Mouse (Mus musculus) kidney, embryonic 16.5 days (tissue): ENCODE measurements around the gene Dnajb8. TPM values are rescaled to one million over a fixed set of nuclear protein-coding genes. Genes with fewer than 3 reads are reported as not detected.

Source experiments
- ATAC-seq: fragments of 200-750 bp; cut with Nextera tagmentation; 2 replicates; pipeline ENCODE4 v1.8.0; 2017; ENCODE audit warnings: moderate TSS enrichment; ENCODE audit not compliant: low FRiP score, low TSS enrichment
- H3K27ac ChIP-seq: fragments of 300-500 bp; sonication (generic); 2 replicates; pipeline ENCODE4 v1.5.1; 2014; ENCODE audit warnings: low read length
- H3K27me3 ChIP-seq: fragments of 300-500 bp; sonication (generic); 2 replicates; pipeline ENCODE4 v1.6.1; 2014; ENCODE audit warnings: low read length, control low read depth, mixed read lengths; ENCODE audit not compliant: insufficient read depth
- H3K36me3 ChIP-seq: fragments of 300-500 bp; sonication (generic); 2 replicates; pipeline ENCODE4 v1.6.1; 2014; ENCODE audit warnings: low read length, control low read depth, mixed read lengths; ENCODE audit not compliant: insufficient read depth
- H3K4me1 ChIP-seq: fragments of 300-500 bp; sonication (generic); 2 replicates; pipeline ENCODE4 v1.6.1; 2014; ENCODE audit warnings: low read length, control low read depth, mixed read lengths; ENCODE audit not compliant: insufficient read depth
- H3K4me2 ChIP-seq: fragments of 300-500 bp; sonication (generic); replicated peaks from 2 replicates; pipeline ENCODE4 v1.6.1; 2014; ENCODE audit warnings: low read depth, low read length
- H3K4me3 ChIP-seq: fragments of 300-500 bp; sonication (generic); 2 replicates; pipeline ENCODE4 v1.5.1; 2014; ENCODE audit warnings: mild to moderate bottlenecking, low read length
- H3K9ac ChIP-seq: fragments of 300-500 bp; sonication (generic); replicated peaks from 2 replicates; pipeline ENCODE4 v1.6.1; 2014; ENCODE audit warnings: low read length
- H3K9me3 ChIP-seq: fragments of 300-500 bp; sonication (generic); 2 replicates; pipeline ENCODE4 v1.6.1; 2016; ENCODE audit warnings: low read length, control low read depth
- WGBS: fragments of 180-500 bp; shearing (Covaris S2); extraction: QIAGEN DNeasy Blood & Tissue Kit; methylation state at CpG from one replicate; pipeline ENCODE4 v1.1.7; 2014; 5-methylcytosine and 5-hydroxymethylcytosine counted together
- polyA plus RNA-seq: library from polyadenylated mRNA; unstranded; fragments of >200 nt; fragmentation: Nextera tagmentation; extraction: Ambion mirVana; gene quantifications from 2 replicates; pipeline ENCODE4 v1.2.1, GENCODE M21; 2015

Dnajb8 gene
- polyA plus RNA-seq, 1 experiment from 2014 or later, result not detected

DNA sequence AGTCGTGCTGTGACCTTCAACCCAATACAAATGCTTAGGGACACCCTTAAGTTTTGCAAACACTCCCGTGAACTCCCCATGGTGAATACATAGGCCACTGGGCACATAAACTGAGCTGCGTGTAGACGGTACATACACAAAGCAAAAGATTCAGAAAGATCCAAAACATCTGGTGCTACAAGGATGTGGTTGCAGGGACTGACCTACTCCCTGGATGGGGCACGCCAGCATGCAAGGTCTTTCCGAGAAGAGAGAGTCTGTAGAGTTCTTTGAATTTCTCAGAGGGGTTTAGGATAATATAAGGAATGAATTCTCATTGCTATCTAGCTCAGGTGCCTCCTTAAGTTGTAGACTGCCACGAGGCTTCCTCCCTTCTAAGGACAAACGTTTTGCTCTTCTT is 29.3 kb upstream of the Dnajb8 start:
- Histone ChIP-seq H3K4me3 (no peak overlapping the region), H3K4me1 (peaks cover 32% of the 10 kb centered on the region), H3K9ac (no peak overlapping the region), H3K27ac (no peak overlapping the region), H3K4me2 (no peak overlapping the region), H3K27me3 (peaks cover 100% of the 10 kb centered on the region), H3K36me3 (no peaks in the 10 kb centered on the region), H3K9me3 (no peaks in the 10 kb centered on the region)
- 21% methylated on average over 8 of the region's 8 CpGs for WGBS
- no peak for ATAC-seq

DNA sequence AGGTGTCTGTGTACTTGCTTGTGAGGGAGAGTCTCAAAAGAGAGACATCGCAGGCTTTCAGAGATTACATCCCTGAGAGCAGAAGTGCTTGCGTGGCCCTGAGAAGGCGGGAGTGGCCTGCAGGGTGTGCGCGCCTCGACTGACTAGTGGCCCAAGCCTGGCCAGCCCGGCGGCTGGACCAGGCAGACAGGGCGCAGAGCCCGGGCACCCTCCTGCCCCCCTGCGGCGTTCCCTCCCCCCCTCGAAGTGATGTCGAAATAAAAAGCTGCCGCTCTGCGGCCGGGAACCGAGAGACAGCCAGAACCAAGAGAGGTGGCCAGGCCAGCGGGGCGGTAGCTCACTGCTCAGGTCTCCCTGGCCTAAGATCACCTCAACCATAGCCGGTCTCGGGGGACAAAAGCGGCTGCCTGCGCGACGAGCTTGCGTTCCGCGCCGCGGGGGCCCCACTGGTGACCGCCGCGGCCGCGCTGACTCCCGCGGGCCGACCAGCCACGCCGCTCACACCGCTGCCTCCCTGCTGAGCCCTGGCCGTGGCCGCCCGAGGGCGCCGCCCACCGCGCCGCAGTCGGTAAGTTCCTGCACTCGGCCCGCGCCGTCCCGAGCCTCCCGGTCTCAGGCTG is 28.5 kb upstream of the Dnajb8 start, which contains the start of gene Gata2:
Gene Gata2, plus strand, starts transcription at position 459 of the 620 bp plus-strand sequence.
- Histone ChIP-seq H3K27ac (no peak within 1 kb of the TSS), H3K27me3 (peaks cover 100% of the 10 kb centered on the region), H3K4me3 (peak within 1 kb of the TSS; percentile 44), H3K9me3 (no peaks in the 10 kb centered on the region), H3K36me3 (no peaks in the 10 kb centered on the region), H3K4me1 (peaks cover 39% of the 10 kb centered on the region), H3K9ac (peak within 1 kb of the TSS; percentile 53), H3K4me2 (peak within 1 kb of the TSS; percentile 79)
- no peak for ATAC-seq
- WGBS, result 2% methylated on average over 55 of the region's 57 CpGs

DNA sequence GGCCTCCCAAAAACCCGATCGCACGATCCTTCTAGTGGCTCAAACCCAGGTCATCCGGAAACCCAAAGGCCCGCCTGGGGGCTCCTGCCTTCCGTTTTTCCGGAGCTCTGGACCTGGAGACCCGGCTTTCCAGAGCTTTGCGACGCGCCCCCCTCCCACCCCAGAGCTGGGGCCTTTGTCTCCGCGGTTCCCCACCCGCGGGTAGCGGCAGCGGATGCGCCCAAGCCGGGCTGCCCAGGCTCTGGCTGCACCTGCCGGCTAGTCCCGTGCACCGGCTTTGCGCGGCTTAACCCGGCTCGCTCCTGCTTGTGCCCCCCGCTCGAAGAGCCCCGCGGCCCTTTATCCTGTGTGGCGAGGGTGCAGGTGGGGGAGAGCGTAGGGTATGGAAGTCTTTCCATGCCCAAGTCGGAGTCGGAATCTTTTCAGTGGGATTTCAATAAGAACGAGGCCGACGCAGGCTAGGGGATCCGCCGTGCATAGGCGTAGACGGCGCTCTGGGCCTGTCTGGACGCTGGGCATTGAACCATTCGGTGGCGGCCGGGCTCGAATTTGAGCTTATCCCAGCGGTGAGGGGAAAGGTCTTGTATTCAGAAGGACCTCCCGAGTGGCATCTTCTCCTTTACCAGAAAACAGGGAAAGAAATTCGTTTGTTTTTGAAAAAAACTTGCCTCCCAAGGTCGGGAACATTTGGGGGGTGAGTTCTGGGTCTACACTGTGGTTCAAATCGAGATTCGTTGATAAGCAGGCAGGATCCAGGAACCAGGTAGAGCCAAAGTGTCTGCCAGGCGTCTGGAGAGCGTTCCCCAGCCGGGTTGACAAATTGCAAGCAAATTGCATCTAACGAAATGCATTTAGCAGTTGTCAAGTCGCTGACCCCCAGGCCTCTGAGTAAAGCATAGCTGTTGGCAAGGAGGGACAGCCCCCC is 27.8 kb upstream of the Dnajb8 start:
- Histone ChIP-seq H3K4me1 (peaks cover 45% of the 10 kb centered on the region), H3K9me3 (no peaks in the 10 kb centered on the region), H3K9ac (peak overlapping the region; percentile 53), H3K36me3 (no peaks in the 10 kb centered on the region), H3K4me2 (peak overlapping the region; percentile 79), H3K4me3 (peak overlapping the region; percentile 44), H3K27me3 (peaks cover 100% of the 10 kb centered on the region), H3K27ac (no peak overlapping the region)
- WGBS, result 1% methylated on average over 58 of the region's 58 CpGs
- ATAC-seq, result no peak

DNA sequence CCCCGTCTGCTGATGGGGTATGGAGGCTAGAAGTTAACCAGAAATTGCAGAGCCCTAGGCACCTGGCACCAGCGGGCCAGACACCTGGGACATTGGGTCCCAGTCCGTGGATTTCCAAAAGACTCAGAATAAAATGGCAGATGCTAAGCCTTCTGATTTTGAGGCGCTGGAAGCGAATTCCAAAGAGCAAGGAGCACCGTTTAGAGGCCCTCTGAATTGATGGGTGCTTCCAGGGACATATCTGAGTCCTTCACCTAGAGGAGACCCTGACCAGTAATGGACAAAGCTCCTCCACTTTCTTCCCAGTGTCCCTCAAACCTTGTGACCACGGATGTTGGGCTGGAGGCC is 27.1 kb upstream of the Dnajb8 start:
- ATAC-seq, result no peak
- Histone ChIP-seq H3K9ac (no peak overlapping the region), H3K36me3 (no peaks in the 10 kb centered on the region), H3K4me3 (peak overlapping the region; percentile 44; the same call in 1 of the 2 replicates), H3K27ac (no peak overlapping the region), H3K4me1 (peaks cover 48% of the 10 kb centered on the region), H3K4me2 (peak overlapping the region; percentile 79), H3K9me3 (no peaks in the 10 kb centered on the region), H3K27me3 (peaks cover 100% of the 10 kb centered on the region)
- 25% methylated on average over 7 of the region's 7 CpGs for WGBS

DNA sequence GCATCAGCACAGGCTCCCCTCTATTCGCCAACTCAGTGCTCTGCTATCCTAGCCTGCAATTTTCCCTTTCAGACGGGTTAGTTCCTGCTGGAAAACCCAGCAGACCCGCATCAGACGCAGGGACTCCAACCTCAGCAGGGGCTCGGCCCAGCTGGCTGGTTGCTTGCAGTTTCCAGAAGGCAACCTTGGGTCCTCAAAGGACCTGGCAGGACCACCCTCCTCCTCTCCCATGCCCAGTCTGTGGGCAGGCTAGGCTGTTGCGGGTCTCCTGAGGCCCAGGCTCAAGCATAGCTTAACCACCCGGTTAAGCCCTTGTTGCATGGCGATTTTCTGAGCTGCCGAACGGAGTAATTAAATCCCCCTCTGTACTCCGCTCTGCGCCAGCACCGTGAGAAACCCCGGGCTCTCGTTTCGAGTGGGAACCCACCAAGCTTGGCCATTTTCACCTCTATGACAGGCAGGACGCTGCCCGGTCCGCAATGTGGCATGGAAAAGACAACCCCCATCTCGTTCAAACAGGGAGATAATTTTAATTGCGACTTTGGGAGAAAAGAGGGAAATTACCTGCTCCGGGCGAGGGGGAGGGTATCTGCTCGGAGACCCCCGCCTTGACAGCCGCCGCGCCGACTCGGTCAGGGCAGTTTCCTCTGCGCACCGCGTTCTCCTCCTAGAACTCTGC is 25.9 kb upstream of the Dnajb8 start:
- peaks cover 57% of the 10 kb centered on the region for H3K4me1 ChIP-seq
- H3K27me3 ChIP-seq, result peaks cover 100% of the 10 kb centered on the region
- WGBS, result 8% methylated on average over 33 of the region's 33 CpGs
- ATAC-seq, result no peak
- H3K9me3 ChIP-seq, result no peaks in the 10 kb centered on the region
- H3K4me3 ChIP-seq, result peak overlapping the region; percentile 63
- H3K27ac ChIP-seq, result peak overlapping the region; percentile 41; the same call in 1 of the 2 replicates
- H3K36me3 ChIP-seq, result no peaks in the 10 kb centered on the region
- peak overlapping the region; percentile 79 for H3K4me2 ChIP-seq
- H3K9ac ChIP-seq, result peak overlapping the region; percentile 68

DNA sequence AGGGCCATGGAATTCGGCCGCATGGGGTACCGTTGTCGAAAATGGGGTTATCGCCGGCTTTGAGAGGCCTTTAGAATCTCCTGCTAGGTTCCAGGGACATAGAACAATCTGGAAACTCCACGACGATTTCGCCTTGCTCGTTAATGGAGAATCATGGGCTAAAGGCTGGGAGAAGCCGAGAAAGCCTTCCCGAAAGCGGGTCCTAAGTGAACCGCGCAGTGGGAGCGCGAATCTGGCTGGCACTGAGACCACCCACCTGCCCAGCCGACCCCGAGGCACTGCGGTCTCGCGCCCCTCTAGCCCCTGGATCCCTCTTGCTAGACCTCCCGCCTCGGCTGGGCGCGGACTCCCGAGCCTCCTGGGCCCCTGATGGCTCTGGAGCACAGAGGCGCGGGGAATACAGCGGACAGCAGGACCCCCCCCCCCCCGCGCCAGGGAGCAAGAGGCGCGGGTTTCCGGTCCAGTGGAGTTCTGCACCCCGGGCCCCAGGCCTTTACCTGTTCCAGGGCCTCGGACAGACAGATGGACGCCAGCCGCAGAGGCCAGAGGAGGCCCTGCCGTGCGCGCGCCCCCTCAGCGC is 25.2 kb upstream of the Dnajb8 start:
- H3K9ac ChIP-seq, result peak overlapping the region; percentile 68
- peaks cover 59% of the 10 kb centered on the region for H3K4me1 ChIP-seq
- H3K36me3 ChIP-seq, result no peaks in the 10 kb centered on the region
- H3K4me2 ChIP-seq, result peak overlapping the region; percentile 79
- peak overlapping the region; percentile 63 for H3K4me3 ChIP-seq
- ATAC-seq, result peak; percentile 14; the same call in 1 of the 2 replicates
- WGBS, result 1% methylated on average over 44 of the region's 44 CpGs
- H3K27me3 ChIP-seq, result peaks cover 100% of the 10 kb centered on the region
- H3K9me3 ChIP-seq, result no peaks in the 10 kb centered on the region
- peak overlapping the region; percentile 41; the same call in 1 of the 2 replicates for H3K27ac ChIP-seq

DNA sequence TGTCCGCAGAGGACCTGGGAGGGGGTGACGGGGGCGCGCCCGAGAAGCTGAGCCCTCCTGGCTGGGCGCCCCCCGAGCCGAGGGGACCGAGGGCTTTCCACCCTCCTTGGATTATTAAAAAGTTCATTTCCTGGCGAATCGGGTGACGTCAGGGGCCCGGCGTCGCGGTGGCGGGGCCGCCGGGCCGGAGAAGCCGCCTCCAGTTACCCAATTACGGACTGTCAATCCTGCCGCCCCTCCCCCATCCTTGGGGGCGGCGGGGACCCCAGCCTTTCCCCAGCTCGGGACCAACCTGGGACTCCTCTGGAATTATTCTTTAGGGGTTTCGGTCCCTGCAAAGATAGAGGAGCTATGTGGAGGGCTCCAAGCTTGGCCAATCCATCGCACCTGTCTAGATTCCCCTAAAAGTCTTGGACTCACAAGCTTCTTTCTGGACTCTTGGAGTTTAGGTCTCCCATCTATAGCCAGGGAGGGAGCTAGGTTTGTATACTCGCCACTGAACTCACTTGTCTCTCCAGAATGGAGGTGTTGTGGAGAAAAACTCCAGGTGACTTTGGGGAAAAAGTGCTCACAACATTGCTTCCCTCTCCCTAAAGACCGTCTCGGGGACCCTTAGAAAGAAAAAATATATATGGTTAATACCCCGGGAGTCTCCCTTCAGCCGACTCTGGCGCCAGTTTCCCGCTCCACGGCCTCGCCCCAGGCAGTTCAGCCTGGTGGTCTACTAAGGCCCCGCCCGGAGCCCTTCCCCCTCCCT is 24.6 kb upstream of the Dnajb8 start:
- Histone ChIP-seq H3K9me3 (no peaks in the 10 kb centered on the region), H3K36me3 (no peaks in the 10 kb centered on the region), H3K4me3 (peak overlapping the region; percentile 63), H3K27ac (peak overlapping the region; percentile 41; the same call in 1 of the 2 replicates), H3K4me1 (peaks cover 62% of the 10 kb centered on the region), H3K4me2 (peak overlapping the region; percentile 79), H3K27me3 (peaks cover 100% of the 10 kb centered on the region), H3K9ac (peak overlapping the region; percentile 68)
- 2% methylated on average over 38 of the region's 39 CpGs for WGBS
- no peak for ATAC-seq

DNA sequence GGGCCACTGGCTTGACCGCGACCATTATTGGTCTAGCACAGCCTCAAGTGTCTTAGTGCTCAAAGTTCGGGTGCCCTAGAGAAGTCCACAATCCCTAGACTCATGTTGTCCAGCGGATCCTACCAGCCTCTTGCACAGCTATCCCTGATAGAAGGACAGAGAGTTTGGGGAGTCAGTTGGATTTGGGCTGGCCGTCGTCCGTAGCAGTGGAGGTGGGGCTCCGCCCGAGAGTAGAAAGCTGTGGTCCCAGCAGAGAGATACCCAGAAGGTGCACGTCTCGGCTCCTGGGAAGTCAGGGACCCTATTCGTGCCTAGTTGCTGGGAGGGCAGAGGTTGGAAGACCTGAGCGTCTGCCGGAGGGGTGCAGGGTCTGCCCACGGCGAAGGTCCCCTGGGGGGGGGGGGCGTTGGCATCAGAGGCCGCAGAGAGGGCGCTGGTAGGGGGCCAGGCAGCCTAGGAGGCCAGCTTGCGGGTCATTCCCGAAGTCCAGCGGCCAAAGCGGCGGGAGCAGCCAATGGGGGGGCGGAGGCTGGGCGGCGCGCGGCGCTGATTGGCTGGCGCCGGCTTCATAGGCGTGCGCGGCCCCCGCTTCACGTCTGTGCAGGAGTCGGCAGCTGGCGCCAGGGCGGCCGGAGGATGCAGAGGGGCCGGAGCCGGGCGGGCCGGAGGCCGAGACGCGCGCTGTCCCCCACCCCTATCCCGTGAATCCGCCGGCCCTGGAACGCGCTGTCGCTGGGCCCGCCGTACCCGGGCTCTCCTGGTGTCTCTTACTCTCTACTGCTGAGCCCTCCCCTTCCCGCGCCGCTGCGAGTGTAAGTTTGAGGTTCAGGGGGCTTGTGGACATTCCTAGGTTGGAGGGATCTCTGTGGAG is 23.8 kb upstream of the Dnajb8 start:
- Histone ChIP-seq H3K36me3 (no peaks in the 10 kb centered on the region), H3K27me3 (peaks cover 95% of the 10 kb centered on the region), H3K4me2 (peak overlapping the region; percentile 79), H3K27ac (peak overlapping the region; percentile 41; the same call in 1 of the 2 replicates), H3K4me3 (peak overlapping the region; percentile 63), H3K9ac (peak overlapping the region; percentile 71), H3K4me1 (peaks cover 69% of the 10 kb centered on the region), H3K9me3 (no peaks in the 10 kb centered on the region)
- under 1% methylated on average over 58 of the region's 62 CpGs for WGBS
- peak; percentile 77 for ATAC-seq
